Mouse (Mus musculus) olfactory bulb, adult 2 months (tissue): ENCODE data around the gene Csnk1g2.
"Not testable (repeated sequence)": the region's sequence is repeated elsewhere in the genome, so short reads cannot be mapped to it uniquely, and the experiment has no call there.

ENCODE experiments used
- CTCF ChIP-seq: fragments of 200-500 bp; IDR thresholded peaks from 2 replicates; pipeline ENCODE4 v1.5.1; 2012; ENCODE audit warnings: low read depth, mild to moderate bottlenecking, low read length, moderate library complexity; ENCODE audit not compliant: insufficient read depth
- POLR2A ChIP-seq: fragments of 200-500 bp; IDR thresholded peaks from 2 replicates; pipeline ENCODE4 v1.6.1; 2012; ENCODE audit warnings: mild to moderate bottlenecking, low read depth, low read length, moderate library complexity; ENCODE audit not compliant: insufficient read depth

- TF ChIP-seq POLR2A, CTCF: not testable (repeated sequence)
Observed at GRCm38 (mm10) chr10:80605721-80606120, 16.9 kb upstream of the Csnk1g2 start, which contains the start of gene Gm49322.
